Mouse (Mus musculus): ENCODE data around the gene Pou3f1. TPM values are rescaled to one million over a fixed set of nuclear protein-coding genes. Genes with fewer than 3 reads are reported as not detected.
A peak's percentile ranks its signal among the peaks of the same experiment; 100 is the strongest.
"Not testable (repeated sequence)": the region's sequence is repeated elsewhere in the genome, so short reads cannot be mapped to it uniquely, and the experiment has no call there.

Gene Pou3f1
- total RNA-seq, 2 experiments from 2014 or later: 0.31 to 0.52 TPM

DNA sequence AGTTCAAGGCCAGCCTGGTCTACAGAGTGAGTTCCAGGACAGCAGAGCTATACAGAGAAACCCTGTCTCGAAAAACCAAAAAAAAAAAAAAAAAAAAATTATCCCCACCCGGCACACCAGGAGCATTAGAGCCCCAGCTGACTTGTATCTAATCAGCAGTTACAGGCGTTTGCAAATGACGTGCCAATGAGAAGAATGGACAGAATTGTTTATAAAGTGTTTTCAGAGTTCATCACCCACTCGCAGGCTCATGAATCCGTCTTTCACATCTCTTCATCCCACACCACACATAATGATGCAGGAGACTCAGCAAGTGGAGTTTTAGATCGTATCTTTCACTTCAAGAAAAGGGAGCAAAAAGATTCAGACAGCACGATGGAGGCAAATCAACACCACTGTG lies 28.8 kb downstream of the Pou3f1 start:
- no peak for DNase-seq
- intact Hi-C loops (cut with DNase I): no loop called here

DNA sequence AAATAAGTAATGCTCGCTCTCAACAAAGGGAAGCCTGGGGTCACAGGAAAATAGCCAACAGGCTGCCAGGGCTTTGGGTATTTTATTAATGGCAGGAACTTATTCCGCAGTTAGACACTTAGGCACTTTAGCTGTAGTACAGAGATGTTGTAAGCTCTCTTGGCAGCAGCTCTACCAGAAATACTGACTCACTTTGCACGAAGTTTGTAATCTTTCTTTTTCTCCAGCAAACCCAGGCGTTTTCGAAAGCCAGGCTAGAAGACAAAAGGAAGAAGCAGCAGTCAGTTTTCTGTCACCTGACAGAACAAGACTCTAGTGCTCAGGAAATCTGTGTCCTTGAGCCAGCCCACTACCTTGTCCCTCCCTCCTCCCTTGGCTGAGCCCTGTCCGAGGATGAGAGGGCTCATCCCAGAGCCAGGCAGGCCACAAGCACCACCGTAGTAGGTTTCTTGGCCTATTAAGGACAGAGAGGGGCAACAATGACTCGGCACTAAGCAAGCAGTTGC lies 29.3 kb downstream of the Pou3f1 start:
- peak in 1 of 2 experiments; percentile 19 for DNase-seq
- intact Hi-C loops (cut with DNase I): no loop called here

DNA sequence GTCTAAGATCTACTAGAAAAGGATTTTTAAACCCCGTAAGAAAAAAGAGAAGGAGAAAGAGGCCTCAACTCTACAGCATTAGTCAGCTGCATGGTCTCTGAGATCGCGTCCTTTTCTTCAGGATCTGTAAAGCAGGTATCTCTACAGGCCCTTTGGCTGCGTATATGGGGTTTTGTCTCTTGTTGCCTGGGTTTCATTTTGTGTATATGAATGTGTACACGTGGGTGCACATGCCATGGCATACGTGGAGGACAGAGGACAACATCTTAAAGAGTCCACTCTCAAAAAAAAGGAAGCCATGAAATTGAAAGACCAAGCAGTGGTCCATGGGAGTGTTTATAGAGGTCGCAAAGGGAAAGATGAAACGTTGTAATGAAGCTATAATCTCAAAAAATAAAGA lies 34.8 kb downstream of the Pou3f1 start:
- DNase-seq: no peak
- intact Hi-C loops (cut with DNase I): no loop called here

- intact Hi-C loops (cut with DNase I): no loop called here
These were observed 35.8 kb downstream of the Pou3f1 start for GRCm38 (mm10) chr4:124692416-124692861.

DNA sequence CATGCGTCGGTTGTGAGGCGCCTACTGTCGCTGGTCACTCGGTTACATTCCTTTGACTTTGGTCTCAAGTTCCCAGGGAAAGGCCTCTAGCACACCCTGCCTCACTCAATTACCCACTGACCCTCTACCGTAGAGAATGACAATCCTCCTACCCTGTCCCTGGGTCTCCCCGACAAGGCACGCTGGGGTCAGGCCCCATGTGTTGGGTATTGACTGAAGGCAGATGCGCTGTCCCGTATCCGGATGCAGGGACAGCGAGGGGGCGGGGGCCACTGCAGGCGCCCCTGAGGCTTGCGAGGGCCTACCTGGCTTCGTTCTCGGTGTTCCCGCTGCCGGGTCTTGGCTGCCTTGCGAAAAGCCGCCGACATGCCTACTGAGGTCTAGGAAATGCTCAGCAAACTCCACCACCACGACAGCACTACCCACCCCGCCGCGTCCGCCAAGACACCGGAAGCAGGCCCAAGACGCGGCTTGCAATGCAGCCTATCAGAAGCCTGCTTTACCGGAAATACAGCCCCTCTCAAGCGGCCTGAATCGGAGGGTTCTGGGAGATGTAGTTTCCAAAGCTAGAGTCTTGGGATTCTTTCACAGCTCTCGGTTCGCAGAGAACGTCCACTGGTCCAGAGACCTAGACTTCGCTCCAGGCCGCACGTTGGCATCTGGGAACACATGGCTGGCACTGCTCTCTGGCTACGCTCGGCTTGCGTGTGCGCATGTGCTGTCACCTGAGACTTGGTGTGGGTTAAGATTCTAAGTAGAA lies 36.7 kb downstream of the Pou3f1 start, which contains the start of gene Utp11:
Gene Utp11 (minus strand): TSS at position 466 of the 760 bp plus-strand sequence.
- intact Hi-C loops (cut with DNase I): no loop called here
- peak; percentile 81 to 82 for DNase-seq

More at GRCm38 (mm10) chr4:124692416-124692861, 35.8 kb downstream of the Pou3f1 start:
- no peak for DNase-seq

DNA sequence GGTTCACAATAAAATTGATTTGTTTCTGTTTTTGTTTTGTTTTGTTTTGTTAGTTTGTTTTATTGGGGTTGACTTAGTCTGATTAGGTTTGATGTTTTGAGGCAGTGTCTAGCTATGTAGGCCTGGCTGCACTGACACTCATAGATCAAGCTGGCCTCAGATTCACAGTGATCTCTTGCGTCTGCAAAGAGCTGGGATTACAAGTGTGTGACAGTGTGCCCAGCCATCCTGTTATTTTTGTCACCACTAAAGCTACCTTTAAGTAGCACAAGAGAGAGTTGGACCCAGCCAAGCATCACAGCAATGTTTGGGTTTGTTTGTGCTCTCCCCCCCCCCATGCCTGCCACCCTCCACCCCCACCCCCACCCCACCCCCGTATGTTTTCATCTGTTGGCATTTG lies 38.0 kb downstream of the Pou3f1 start:
- intact Hi-C loops (cut with DNase I): no loop called here
- no peak for DNase-seq

GRCm38 (mm10) chr4:124695786-124696516 lies 39.3 kb downstream of the Pou3f1 start:
- peak in 1 of 2 experiments; percentile 46 for DNase-seq
- intact Hi-C loops (cut with DNase I): no loop called here

DNA sequence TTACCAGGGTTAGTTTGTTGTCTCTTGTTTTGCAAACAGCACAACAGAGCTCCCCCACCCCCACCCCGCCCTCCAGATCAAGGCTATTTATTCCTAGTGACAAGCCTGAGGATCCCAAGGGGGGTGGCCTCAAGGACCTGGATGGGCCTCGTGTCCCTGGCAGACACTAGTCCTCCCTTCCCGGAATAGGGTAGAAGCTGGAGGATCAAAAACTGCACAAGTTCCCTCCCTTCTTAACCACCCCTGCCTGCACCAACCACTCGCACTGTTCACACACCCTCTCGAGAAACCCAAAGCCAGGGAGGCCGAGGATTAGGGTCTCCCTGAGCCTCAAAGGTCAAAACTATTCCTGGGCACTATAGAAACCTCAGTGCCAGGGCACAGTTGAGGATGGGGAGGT lies 43.2 kb downstream of the Pou3f1 start:
- intact Hi-C loops (cut with DNase I): no loop called here
- DNase-seq: peak in 1 of 2 experiments; percentile 34

DNA sequence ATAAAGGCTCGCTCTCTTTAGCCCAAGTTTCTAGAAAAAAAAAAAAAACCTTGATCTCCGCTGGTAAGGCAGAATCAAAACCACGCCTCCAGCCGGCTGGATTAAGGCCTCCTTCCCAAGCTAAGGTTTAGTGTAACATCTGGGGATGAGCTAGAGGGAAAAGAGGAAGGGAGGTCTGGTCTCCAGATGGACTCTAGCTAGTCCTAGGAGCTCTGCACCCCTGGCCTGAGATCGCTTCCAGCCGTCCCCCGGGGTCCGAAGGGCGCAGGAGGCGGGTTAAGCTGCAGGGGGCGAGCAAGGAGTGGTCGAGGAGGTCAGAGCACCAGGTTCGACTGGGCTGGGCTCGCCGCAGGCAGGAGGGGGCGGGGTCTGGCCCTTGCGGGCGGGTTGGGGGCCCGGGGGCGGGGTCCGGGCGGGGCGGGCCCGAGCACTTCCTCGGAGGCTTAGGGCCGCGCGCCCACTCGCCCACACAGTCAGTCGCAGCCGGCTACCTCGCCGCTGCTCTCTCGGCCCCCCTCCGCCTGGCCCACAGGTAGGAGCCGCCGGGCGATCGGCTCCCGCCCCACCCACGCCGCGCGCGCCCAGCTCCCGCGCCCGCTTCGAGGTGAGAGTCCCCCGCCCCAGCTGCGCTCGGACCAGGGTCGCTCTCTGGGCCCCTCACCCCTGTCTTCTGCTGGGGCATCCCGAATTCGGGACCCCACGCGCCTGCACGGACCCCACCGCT lies 43.8 kb downstream of the Pou3f1 start, which contains the start of gene Fhl3:
Gene Fhl3 (plus strand): TSS at position 454 of the 724 bp plus-strand sequence.
- intact Hi-C loops (cut with DNase I): no loop called here
- DNase-seq: peak; percentile 69

- intact Hi-C loops (cut with DNase I): no loop called here
- peak; percentile 37 to 57 for DNase-seq
These were observed 44.6 kb downstream of the Pou3f1 start for GRCm38 (mm10) chr4:124701052-124701845.

GRCm38 (mm10) chr4:124701916-124702315 lies 45.3 kb downstream of the Pou3f1 start:
- intact Hi-C loops (cut with DNase I): no loop called here
- DNase-seq: no peak

DNA sequence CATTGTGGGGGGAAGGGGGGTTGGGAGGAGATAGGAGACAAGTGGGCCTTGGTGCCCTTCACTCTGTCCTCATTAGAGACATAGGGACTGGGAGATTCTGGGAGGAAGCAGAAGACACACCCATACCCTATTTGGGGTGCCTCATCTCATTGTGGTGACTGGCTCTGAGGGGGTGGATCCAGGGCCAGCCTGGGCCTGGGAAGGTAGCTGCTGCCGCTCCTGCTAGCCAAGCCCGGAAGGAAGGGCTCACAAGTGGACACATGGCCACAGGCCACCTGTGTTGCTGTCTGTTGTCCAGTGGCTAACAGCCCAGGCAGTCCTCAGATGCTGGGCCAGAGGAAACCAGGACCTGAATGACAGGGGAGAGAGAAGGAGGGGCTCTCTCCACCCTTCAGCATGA lies 46.8 kb downstream of the Pou3f1 start:
- peak; percentile 36 to 43 for DNase-seq
- intact Hi-C loops (cut with DNase I): no loop called here

DNA sequence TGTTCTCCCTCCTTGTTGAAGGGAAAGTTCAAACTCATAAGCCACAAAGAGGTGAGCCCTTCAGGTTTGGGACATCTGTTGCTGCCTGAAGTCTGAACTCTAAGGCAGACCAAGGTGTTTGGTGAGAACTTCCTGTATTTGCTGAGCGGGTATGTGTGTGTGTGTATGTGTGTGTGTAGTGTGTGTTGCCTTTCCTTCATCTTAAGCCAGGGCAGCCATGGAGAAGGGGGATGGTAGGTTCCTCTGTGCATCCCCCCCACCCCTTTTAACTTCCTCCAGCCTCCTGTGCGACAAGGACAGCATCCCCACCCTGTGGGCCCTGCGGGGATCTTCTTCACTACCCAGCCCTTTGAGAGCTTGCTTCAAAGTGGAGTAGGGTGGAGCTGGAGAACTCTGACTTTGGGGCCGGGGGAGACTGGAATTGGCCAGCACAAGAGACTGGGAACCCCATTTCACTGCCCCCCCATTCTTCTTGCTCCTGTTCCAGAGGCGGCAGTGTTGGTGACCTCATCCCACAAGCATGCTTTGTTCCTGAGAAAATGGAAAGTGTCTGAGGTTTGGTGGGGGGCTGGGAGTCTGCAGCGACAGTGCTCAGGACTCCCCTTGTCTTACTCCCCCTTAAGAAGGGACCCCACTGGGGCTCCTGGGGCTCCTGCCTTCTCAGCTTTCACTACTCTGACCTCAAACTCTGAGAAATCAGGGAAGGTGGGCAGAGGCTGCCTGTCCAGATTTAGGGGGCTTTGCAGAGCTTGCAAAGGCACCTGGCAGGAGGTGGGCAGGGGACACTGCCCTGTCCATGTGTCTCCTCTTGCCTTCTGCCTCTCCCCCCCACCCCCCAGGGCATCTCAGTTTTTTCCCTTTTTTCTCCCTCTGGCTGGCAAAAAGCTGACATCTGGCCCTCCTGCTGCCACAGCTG lies 47.5 kb downstream of the Pou3f1 start:
- intact Hi-C loops (cut with DNase I): no loop called here
- no peak for DNase-seq

DNA sequence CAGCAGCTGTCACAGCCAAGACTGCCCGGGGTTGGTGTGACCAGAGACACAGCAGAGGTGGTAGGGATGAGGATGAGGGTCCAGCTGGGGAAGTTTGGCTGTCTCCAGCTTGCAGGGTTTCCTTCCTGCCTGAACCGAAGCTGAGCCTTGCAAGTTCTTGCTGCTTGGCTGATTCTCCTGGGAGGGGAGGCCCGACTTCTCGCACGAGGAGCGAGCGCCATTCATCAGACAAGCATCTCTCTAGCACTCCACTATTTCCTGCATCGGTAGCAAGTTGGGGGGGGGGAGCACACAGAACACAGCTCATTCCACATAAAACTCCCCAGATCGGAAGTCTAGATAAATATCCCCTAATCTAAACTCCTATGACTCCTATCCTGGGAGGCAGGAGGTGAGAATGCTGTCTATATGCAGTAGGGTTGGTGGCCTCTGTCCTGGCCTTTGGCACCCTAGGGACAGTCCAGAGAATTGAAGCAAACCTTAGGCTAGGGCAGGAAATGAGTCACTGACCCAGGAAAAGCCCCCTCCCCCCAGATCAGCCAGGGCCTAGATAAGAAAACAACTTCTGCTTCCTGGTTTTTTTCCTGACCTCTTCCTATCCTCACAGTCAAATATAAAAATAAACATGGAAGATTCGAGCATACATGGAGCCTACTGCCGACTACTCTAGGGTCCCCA lies 48.3 kb downstream of the Pou3f1 start:
- intact Hi-C loops (cut with DNase I): no loop called here
- DNase-seq: peak; percentile 38 to 48

GRCm38 (mm10) chr4:124705661-124706269 lies 49.2 kb downstream of the Pou3f1 start:
- DNase-seq: no peak
- intact Hi-C loops (cut with DNase I): no loop called here

GRCm38 (mm10) chr4:124707381-124708199 lies 51.0 kb downstream of the Pou3f1 start:
- DNase-seq; intact Hi-C loops (cut with DNase I): not testable (repeated sequence)

DNA sequence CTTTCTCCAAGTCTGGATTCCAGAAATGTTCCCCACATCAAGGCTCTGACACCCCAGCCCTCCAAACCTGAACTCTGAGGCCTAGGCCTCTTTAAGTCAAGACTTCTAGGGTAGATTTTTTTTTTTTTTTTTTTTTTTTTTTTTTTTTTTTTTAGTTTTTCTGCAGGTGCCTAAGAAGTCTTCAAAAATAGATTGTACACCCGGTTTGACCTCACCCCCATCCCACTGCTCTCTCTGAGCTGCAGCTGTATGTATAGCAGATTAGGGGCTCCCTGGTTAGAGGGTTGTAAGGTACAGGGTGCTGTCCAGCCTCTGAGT lies 51.6 kb downstream of the Pou3f1 start:
- intact Hi-C loops (cut with DNase I); DNase-seq: not testable (repeated sequence)
